Mouse (Mus musculus) MEL-GATA-1-ER (cell line): Measurements from ENCODE around the gene Lrrc17.
"Not testable (repeated sequence)": the region's sequence is repeated elsewhere in the genome, so short reads cannot be mapped to it uniquely, and the experiment has no call there.

ENCODE experiments used
- DNase-seq: peaks from one replicate; pipeline ENCODE4 v3.0.0-alpha.2; 2012; ENCODE audit warnings: low read depth; ENCODE audit errors: extremely low read depth

Lrrc17 gene

GRCm38 (mm10) chr5:21599961-21600360 is 56.6 kb downstream of the Lrrc17 start:
- DNase-seq: no peak

DNA sequence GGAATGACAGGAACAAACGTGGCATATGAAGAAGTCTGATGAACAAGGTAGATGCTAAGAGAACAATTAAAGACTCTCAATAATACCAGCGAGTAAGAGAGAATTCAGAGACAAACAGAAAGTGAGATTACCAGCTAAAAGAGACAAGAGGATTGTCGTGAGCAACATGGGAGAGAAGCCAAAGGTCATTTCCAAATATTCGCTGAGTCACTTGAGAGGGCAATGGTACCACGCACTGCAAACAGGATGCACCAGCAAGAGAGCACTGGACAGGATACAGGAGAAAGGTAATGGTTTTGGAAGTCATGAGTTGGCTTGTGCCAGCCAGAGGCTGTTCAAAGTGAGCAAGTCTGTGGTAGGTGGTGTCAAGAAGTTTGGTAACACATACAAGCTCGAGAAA is 62.6 kb downstream of the Lrrc17 start:
- DNase-seq: no peak

GRCm38 (mm10) chr5:21608311-21609304 is 65.2 kb downstream of the Lrrc17 start:
- DNase-seq: no peak

DNA sequence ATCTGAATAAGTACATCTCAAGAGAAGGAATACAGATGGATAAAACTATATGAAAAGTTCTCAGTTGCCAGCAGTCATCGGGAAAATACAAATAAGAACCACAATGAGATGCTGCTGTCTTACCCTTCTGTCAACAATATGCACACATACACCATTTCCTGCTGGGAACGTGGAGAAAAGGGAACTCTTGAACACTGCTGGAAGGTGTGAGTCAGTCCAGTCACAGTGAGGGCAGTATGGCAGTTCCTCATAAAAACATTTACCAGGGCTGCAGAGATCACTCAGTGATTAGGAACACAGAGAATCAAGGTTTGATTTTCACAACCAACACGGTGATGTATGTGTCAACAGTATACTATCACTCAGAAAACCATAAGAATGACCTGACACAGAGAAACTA is 67.6 kb downstream of the Lrrc17 start:
- no peak for DNase-seq

GRCm38 (mm10) chr5:21614299-21614698 is 70.9 kb downstream of the Lrrc17 start:
- not testable (repeated sequence) for DNase-seq

DNA sequence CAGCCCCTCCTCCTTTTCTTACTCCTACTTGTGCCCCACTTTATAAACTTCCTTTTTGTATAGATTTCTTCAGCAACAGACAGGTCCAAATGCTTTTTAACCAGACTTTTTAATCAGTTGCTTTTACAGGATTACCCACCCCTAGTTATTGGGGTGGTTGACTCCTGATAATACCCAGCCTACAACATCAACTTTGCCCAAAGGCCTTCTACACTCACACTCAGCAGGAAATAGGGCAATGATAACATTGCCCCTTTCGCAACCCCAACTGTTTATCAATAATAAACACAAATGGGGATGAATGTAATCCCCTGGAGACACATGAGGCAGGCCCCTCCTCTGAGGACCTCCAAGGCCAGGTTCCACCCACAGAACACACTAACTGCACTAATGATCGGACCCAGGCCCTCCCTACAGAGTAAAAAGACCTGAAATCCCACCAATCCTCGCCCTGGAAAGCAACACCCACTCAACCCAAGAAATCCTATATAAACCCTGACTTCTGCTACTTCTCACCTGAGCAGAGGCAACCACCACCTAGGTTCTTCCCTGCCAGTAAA is 73.2 kb downstream of the Lrrc17 start:
- peak; percentile 35 for DNase-seq
